Mouse (Mus musculus): ENCODE data around the gene Sema6d. TPM values are rescaled to one million over a fixed set of nuclear protein-coding genes. Genes with fewer than 3 reads are reported as not detected.

Gene Sema6d
- polyA plus RNA-seq, 1 experiment from 2014 or later: 12.2 TPM

DNA sequence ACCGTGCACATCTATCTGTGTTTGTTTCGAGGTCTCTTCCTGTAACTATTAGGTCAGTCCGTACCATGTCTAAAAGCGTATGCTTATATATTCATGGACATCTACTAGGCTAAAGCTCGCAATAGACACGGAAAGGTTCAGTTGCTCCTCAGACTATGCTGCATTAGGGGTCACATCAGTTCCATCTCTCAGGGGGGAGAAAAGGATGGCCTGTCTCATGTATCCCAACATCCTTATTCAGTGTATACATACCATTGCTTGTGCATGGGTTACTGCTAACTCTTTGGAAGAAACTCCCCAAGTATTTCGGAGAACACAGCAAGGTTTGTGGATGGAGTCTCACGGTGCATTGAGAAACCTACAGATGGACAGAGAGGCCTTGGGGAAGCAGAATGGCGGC, 571.5 kb downstream of the Sema6d start:
- DNase-seq (ENCODE audit: low spot score): no peak
- ATAC-seq (replicated peaks; ENCODE audit: low FRiP score): no peak
- Histone ChIP-seq H3K4me2 (no peak overlapping the region), H3K27me3 (replicated peaks; ENCODE audit: control insufficient read depth, insufficient read depth, low read length) (no peaks in the 10 kb centered on the region), H3K36me3 (ENCODE audit: control insufficient read depth, insufficient read depth, low read length) (peaks cover 6% of the 10 kb centered on the region), H3K9ac (ENCODE audit: low read depth, low read length) (no peak overlapping the region), H3K27ac (ENCODE audit: low read depth, low read length) (no peak overlapping the region), H3K4me3 (ENCODE audit: low read depth, low read length) (no peak overlapping the region), H3K9me3 (ENCODE audit: control insufficient read depth, low read length) (no peaks in the 10 kb centered on the region), H3K4me1 (replicated peaks; ENCODE audit: control insufficient read depth, insufficient read depth, low read length) (no peaks in the 10 kb centered on the region)
- WGBS: 91% methylated on average over 9 of the region's 9 CpGs

GRCm38 (mm10) chr2:124662257-124662656, 572.5 kb downstream of the Sema6d start:
- peaks cover 6% of the 10 kb centered on the region for H3K36me3 ChIP-seq (ENCODE audit: control insufficient read depth, insufficient read depth, low read length)
- no peak overlapping the region for H3K4me3 ChIP-seq (ENCODE audit: low read depth, low read length)
- DNase-seq (ENCODE audit: low spot score) (no peak), ATAC-seq (replicated peaks; ENCODE audit: low FRiP score) (no peak)
- H3K9ac ChIP-seq (ENCODE audit: low read depth, low read length): no peak overlapping the region
- no peak overlapping the region for H3K4me2 ChIP-seq
- H3K9me3 ChIP-seq (ENCODE audit: control insufficient read depth, low read length): no peaks in the 10 kb centered on the region
- H3K4me1 ChIP-seq (replicated peaks; ENCODE audit: control insufficient read depth, insufficient read depth, low read length): no peaks in the 10 kb centered on the region
- 51% methylated on average over 5 of the region's 5 CpGs for WGBS
- H3K27ac ChIP-seq (ENCODE audit: low read depth, low read length): no peak overlapping the region
- no peaks in the 10 kb centered on the region for H3K27me3 ChIP-seq (replicated peaks; ENCODE audit: control insufficient read depth, insufficient read depth, low read length)

- Histone ChIP-seq H3K27ac (ENCODE audit: low read depth, low read length) (no peak overlapping the region), H3K9ac (ENCODE audit: low read depth, low read length) (no peak overlapping the region), H3K9me3 (ENCODE audit: control insufficient read depth, low read length) (no peaks in the 10 kb centered on the region), H3K4me2 (no peak overlapping the region), H3K36me3 (ENCODE audit: control insufficient read depth, insufficient read depth, low read length) (peaks cover 6% of the 10 kb centered on the region; the same call in 1 of the 2 replicates), H3K4me3 (ENCODE audit: low read depth, low read length) (no peak overlapping the region), H3K27me3 (replicated peaks; ENCODE audit: control insufficient read depth, insufficient read depth, low read length) (no peaks in the 10 kb centered on the region), H3K4me1 (replicated peaks; ENCODE audit: control insufficient read depth, insufficient read depth, low read length) (no peaks in the 10 kb centered on the region)
- DNase-seq (ENCODE audit: low spot score) (no peak), ATAC-seq (replicated peaks; ENCODE audit: low FRiP score) (no peak)
- 94% methylated on average over 16 of the region's 16 CpGs for WGBS
These were observed 574.4 kb downstream of the Sema6d start for GRCm38 (mm10) chr2:124664191-124664590.

DNA sequence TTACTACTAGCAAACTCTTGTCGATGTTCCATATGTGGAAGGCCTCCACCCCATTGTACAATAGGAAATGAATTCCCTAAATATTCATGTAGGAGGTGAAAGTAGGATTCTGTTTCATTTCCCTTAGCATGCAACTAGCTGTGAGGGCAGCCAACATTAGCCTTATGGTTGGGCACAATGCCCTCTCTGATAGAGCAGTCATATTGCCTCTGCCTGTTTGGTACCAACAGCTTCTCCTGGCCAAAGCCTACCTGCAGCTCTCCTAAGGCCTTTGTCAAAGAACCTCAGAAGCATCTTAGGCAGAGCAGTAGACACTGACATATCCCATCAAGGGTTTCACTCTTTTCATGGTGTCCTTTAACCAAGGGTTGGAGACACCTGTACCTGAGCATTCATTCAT, 578.7 kb downstream of the Sema6d start:
- 0 out of 2 replicates have a peak, but pooled peaks cover 2% of the 10 kb centered on the region for H3K36me3 ChIP-seq (ENCODE audit: control insufficient read depth, insufficient read depth, low read length)
- H3K4me3 ChIP-seq (ENCODE audit: low read depth, low read length): no peak overlapping the region
- H3K27me3 ChIP-seq (replicated peaks; ENCODE audit: control insufficient read depth, insufficient read depth, low read length): no peaks in the 10 kb centered on the region
- no peaks in the 10 kb centered on the region for H3K9me3 ChIP-seq (ENCODE audit: control insufficient read depth, low read length)
- no peaks in the 10 kb centered on the region for H3K4me1 ChIP-seq (replicated peaks; ENCODE audit: control insufficient read depth, insufficient read depth, low read length)
- no peak for DNase-seq (ENCODE audit: low spot score)
- WGBS: 84% methylated on average over 1 of the region's 1 CpGs
- no peak for ATAC-seq (replicated peaks; ENCODE audit: low FRiP score)
- H3K9ac ChIP-seq (ENCODE audit: low read depth, low read length): no peak overlapping the region
- H3K27ac ChIP-seq (ENCODE audit: low read depth, low read length): no peak overlapping the region
- H3K4me2 ChIP-seq: no peak overlapping the region

DNA sequence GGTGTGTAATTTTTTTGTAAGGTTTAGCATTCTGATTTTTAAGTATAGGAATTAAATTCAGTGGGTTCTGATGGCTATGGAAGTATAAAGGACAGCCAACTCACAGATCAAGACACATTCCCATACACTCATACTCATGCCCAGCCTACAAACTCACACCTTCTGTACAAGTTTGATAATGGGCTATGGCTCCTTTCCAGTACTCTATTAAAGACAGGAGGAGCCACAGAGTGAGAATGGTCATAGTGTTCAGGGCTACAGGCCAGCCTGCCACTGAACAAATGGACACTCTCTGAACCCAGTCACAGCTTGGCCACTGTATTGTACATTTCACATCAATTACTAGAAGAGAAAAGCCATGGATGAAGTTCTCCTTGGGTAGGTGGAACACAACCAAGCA, 583.3 kb downstream of the Sema6d start:
- H3K9me3 ChIP-seq (ENCODE audit: control insufficient read depth, low read length): no peaks in the 10 kb centered on the region
- H3K27me3 ChIP-seq (replicated peaks; ENCODE audit: control insufficient read depth, insufficient read depth, low read length): no peaks in the 10 kb centered on the region
- H3K4me1 ChIP-seq (replicated peaks; ENCODE audit: control insufficient read depth, insufficient read depth, low read length): no peaks in the 10 kb centered on the region
- no peaks in the 10 kb centered on the region for H3K36me3 ChIP-seq (ENCODE audit: control insufficient read depth, insufficient read depth, low read length)
- H3K4me2 ChIP-seq: no peak overlapping the region
- H3K4me3 ChIP-seq (ENCODE audit: low read depth, low read length): no peak overlapping the region
- no peak overlapping the region for H3K9ac ChIP-seq (ENCODE audit: low read depth, low read length)
- no peak overlapping the region for H3K27ac ChIP-seq (ENCODE audit: low read depth, low read length)
- no peak for DNase-seq (ENCODE audit: low spot score)
- no peak for ATAC-seq (replicated peaks; ENCODE audit: low FRiP score)

DNA sequence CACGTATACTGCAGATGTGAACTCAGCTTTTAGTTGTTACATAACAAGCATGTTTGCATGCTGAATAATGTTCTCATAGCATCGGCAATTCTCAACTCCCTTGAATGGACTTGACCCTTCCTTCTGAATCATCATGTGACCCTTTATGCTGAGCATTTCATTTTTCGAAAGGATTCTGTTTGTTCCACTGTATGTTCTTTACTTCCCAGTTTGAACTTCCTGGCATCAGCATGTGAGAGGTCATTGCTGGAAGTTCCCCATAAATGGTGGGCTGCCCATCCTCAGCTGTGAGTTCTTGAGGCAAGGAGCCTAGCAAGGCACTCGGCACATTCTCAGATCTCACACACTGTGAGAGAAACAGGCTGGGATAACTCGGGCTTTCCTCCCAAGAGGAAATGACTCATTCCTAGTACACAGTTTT, 594.7 kb downstream of the Sema6d start:
- Histone ChIP-seq H3K4me2 (no peak overlapping the region), H3K9me3 (ENCODE audit: control insufficient read depth, low read length) (no peaks in the 10 kb centered on the region), H3K27ac (ENCODE audit: low read depth, low read length) (no peak overlapping the region), H3K27me3 (replicated peaks; ENCODE audit: control insufficient read depth, insufficient read depth, low read length) (no peaks in the 10 kb centered on the region), H3K4me3 (ENCODE audit: low read depth, low read length) (no peak overlapping the region), H3K36me3 (ENCODE audit: control insufficient read depth, insufficient read depth, low read length) (no peaks in the 10 kb centered on the region), H3K4me1 (replicated peaks; ENCODE audit: control insufficient read depth, insufficient read depth, low read length) (no peaks in the 10 kb centered on the region), H3K9ac (ENCODE audit: low read depth, low read length) (no peak overlapping the region)
- 66% methylated on average over 5 of the region's 5 CpGs for WGBS
- DNase-seq (ENCODE audit: low spot score) (no peak), ATAC-seq (replicated peaks; ENCODE audit: low FRiP score) (no peak)

DNA sequence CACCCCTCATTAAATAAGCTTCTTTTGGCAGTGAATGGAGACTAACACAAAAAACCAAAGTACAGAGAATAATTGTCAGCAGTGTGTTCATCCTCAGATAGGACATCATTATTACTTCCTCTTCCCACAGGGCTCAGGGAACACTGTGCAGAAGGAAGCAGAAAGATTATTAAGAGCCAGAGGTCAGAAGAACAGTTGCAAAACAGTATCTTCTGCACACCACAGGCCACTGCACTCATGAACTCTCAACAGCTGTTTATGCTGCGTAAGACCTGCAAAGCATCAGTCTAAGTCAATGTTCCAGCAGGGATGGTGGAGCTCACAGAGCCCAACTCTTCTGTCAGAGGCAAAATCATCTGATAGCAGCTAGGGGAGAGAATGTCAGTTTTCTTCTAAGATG, 600.6 kb downstream of the Sema6d start:
- H3K9me3 ChIP-seq (ENCODE audit: control insufficient read depth, low read length): no peaks in the 10 kb centered on the region
- H3K27ac ChIP-seq (ENCODE audit: low read depth, low read length): no peak overlapping the region
- H3K36me3 ChIP-seq (ENCODE audit: control insufficient read depth, insufficient read depth, low read length): no peaks in the 10 kb centered on the region
- H3K4me3 ChIP-seq (ENCODE audit: low read depth, low read length): no peak overlapping the region
- DNase-seq (ENCODE audit: low spot score) (no peak), ATAC-seq (replicated peaks; ENCODE audit: low FRiP score) (no peak)
- H3K4me2 ChIP-seq: no peak overlapping the region
- no peaks in the 10 kb centered on the region for H3K27me3 ChIP-seq (replicated peaks; ENCODE audit: control insufficient read depth, insufficient read depth, low read length)
- H3K9ac ChIP-seq (ENCODE audit: low read depth, low read length): no peak overlapping the region
- WGBS: 74% methylated on average over 1 of the region's 1 CpGs
- no peaks in the 10 kb centered on the region for H3K4me1 ChIP-seq (replicated peaks; ENCODE audit: control insufficient read depth, insufficient read depth, low read length)

DNA sequence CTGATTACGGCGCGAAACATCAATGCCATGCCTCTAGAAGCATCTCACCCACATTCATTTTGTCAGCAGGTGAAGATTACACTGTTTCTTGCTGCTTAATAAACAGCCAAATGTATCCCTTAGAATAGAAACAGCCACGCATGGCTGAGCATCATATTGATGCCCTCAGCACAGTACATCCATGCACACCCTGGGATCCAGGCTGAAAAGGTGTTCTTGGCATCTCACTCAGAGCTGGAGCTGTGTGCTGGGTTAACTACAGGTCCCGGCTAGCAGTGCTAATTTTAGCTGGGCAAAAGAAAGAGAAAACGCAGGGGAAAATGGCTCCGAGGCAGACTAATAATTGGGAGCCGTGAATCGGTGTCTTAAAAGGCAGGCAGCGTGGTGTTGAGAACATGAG, 612.9 kb downstream of the Sema6d start:
- Histone ChIP-seq H3K27ac (ENCODE audit: low read depth, low read length) (no peak overlapping the region), H3K9ac (ENCODE audit: low read depth, low read length) (no peak overlapping the region), H3K27me3 (replicated peaks; ENCODE audit: control insufficient read depth, insufficient read depth, low read length) (no peaks in the 10 kb centered on the region), H3K4me1 (replicated peaks; ENCODE audit: control insufficient read depth, insufficient read depth, low read length) (no peaks in the 10 kb centered on the region), H3K36me3 (ENCODE audit: control insufficient read depth, insufficient read depth, low read length) (no peaks in the 10 kb centered on the region), H3K4me2 (no peak overlapping the region), H3K4me3 (ENCODE audit: low read depth, low read length) (no peak overlapping the region), H3K9me3 (ENCODE audit: control insufficient read depth, low read length) (no peaks in the 10 kb centered on the region)
- DNase-seq (ENCODE audit: low spot score) (no peak), ATAC-seq (replicated peaks; ENCODE audit: low FRiP score) (no peak)
- WGBS: 89% methylated on average over 10 of the region's 10 CpGs

DNA sequence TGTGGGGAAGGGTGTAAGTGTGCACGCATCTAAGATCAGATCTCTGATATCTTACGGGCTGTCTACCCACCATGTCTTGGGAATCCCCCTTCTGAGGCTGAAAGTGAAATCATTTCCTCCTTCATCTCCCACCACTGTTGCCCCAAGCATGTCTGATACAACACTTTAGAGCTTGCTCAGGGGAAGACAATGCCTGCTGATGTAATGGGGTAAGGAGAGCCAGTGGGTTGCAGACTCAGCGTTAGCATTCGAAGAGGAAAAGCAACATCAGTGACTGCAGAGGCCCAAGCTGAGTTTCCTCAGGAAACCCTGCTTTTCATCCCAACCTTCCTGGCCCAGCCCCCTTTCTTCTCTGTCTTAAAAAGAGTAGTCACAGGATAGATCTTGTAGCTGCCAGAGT, 615.2 kb downstream of the Sema6d start:
- no peak for DNase-seq (ENCODE audit: low spot score)
- Histone ChIP-seq H3K9me3 (ENCODE audit: control insufficient read depth, low read length) (no peaks in the 10 kb centered on the region), H3K36me3 (ENCODE audit: control insufficient read depth, insufficient read depth, low read length) (no peaks in the 10 kb centered on the region), H3K4me3 (ENCODE audit: low read depth, low read length) (no peak overlapping the region), H3K4me2 (no peak overlapping the region), H3K27me3 (replicated peaks; ENCODE audit: control insufficient read depth, insufficient read depth, low read length) (no peaks in the 10 kb centered on the region), H3K27ac (ENCODE audit: low read depth, low read length) (no peak overlapping the region), H3K9ac (ENCODE audit: low read depth, low read length) (no peak overlapping the region), H3K4me1 (replicated peaks; ENCODE audit: control insufficient read depth, insufficient read depth, low read length) (no peaks in the 10 kb centered on the region)
- WGBS: 56% methylated on average over 4 of the region's 4 CpGs
- ATAC-seq (replicated peaks; ENCODE audit: low FRiP score): peak; percentile 39; the same call in 1 of the 2 replicates

Data from liver, embryonic 11.5 days (tissue).